Mouse (Mus musculus) left cerebral cortex, postnatal 25 days (tissue): ENCODE data around the gene Ptpn3. TPM values are rescaled to one million over a fixed set of nuclear protein-coding genes. Genes with fewer than 3 reads are reported as not detected.

Experiments used
- DNase-seq, 2 experiments: peaks; one replicate each; pipeline ENCODE4 v3.0.0; 2022; ENCODE audit warnings: low spot score in 2 of 2, mixed read lengths in 1 of 2
- intact Hi-C: fragments of 180-260 bp; cut with DNase I; formaldehyde crosslinking; loops from one replicate; pipeline ENCODE4 v1.15.1; 2025
- total RNA-seq, 2 experiments: library from RNA; stranded (reverse); gene quantifications; 2 replicates each; pipeline ENCODE4 v1.2.3; 2021

Ptpn3 gene
- total RNA-seq, 2 experiments from 2014 or later: 59.8 to 68.8 TPM

DNA sequence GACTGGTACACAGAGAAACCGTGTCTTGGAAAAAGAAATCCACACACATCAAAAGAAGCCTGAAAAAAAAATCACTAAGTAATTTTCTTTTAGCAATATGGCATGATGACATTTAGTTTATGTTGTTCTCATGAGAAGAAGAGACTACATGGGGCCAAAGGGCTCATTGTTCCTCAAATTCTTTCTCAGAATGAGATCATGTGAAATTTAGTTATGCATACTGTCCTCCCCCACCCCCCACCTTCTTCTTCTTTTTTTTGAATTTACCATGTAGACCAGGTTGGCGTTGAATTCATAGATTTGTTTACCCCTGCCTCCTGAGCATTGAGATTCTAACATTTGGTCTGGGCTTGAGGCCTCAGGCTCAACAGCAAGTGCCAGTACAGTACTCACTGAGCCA is 111.8 kb downstream of the Ptpn3 start:
- no peak for DNase-seq
- intact Hi-C loops: no loop called here

GRCm38 (mm10) chr4:57186035-57186434 is 115.6 kb downstream of the Ptpn3 start:
- intact Hi-C loops: no loop called here
- DNase-seq: no peak

DNA sequence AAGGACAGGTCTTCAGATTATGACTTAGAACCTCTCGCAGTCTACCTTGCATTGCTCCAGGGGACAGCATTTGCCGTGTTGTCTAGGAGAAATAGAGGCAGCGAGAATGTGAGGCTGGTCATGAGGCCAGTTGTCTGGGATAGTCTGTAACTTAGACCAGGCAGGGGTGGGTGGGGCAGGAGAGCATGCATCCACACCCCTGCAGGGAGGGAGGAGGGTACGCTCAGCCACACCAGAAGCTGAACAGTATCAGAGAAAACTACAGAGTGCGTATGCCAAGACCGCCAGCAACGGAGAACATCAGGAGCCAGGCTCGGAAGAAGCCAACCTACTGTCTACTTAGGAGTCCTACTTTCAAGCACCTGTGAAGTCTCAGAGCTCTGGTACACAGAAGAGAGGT is 116.2 kb downstream of the Ptpn3 start:
- no peak for DNase-seq
- intact Hi-C loops: no loop called here

- DNase-seq: no peak
- intact Hi-C loops: no loop called here
These were observed 118.1 kb downstream of the Ptpn3 start for GRCm38 (mm10) chr4:57183493-57183892.

DNA sequence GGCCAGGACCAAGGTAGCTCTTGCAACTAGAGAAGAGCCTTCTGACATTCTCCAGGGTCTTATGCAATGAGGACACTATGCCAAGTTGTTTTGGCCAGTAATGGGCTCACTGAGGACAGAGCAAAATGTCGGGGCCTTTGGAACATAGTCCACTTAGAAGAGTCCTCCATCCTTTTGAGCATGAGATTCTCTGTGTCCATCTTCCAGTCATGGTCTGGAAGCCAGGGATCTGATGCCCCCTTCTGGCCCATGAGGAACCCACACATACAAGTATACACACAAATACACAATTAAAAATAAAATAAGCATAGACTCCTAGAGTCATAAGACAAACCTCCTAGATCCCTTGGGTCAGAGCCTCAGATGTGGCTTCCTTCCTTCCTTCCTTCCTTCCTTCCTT is 120.1 kb downstream of the Ptpn3 start:
- intact Hi-C loops: no loop called here
- DNase-seq: no peak

DNA sequence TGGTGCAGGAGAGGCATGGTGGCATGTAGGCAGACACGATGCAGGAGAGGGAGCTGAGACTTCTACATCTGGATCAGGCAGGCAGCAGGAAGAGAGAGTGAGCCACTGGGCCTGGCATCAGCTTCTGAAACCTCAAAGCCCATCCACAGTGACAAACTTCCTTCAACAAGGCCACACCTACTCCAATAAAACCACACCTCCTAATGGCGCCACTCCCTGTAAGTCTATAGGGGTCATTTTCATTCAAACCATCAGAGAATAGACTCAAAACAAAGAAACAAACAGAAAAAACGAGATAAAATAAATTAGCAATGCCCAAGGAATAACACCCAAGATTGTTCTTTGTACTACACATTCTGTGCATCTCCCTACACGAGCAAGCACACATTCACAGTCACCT is 122.8 kb downstream of the Ptpn3 start:
- intact Hi-C loops: no loop called here
- DNase-seq: no peak

DNA sequence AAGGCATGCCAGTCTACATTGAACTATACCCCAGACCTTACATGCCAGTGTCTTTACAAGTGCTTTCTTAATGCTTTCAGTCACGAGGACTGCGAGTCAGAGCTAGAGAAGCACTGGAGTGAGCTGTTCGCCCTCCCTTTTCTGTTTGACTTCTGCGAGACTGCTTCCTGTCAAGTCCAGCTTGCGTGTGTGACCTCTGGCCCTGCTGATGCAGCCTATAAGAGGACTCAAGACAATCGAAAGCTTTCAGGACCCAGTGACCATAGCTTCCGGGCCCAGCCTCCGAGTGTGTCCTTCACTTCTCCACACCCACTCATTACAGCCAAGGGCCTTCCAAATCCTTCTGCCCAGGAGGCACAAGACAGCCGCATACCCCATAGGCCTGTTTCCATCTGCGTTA is 126.3 kb downstream of the Ptpn3 start:
- DNase-seq: no peak
- intact Hi-C loops: no loop called here

GRCm38 (mm10) chr4:57172861-57173260 is 128.8 kb downstream of the Ptpn3 start:
- intact Hi-C loops: no loop called here
- no peak for DNase-seq

DNA sequence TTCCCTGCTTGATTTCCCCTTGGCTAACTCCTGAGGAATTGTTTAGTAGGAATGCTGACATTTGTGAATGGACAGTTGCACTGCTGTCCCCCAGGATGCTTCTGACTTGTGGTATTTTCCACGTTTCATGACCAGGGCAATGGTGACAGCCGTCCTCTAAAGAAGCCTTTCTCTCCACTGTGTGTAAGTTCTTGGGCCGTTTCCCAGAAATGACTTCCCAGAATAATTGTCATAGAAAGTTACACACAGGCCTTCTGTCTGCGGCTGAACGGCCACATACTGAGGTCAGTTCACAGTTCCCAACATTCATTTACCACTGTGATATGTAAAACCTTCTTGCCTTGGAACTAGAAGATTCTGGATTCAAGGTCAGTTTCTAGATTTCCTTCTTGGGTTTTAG is 129.8 kb downstream of the Ptpn3 start:
- DNase-seq: peak in 1 of 2 experiments; percentile 31

GRCm38 (mm10) chr4:57168680-57169079 is 133.0 kb downstream of the Ptpn3 start:
- DNase-seq: no peak
- intact Hi-C loops: no loop called here

More for the DNA sequence above, 129.8 kb downstream of the Ptpn3 start:
- intact Hi-C loops: no loop called here

- intact Hi-C loops: no loop called here
These were observed 133.4 kb downstream of the Ptpn3 start for GRCm38 (mm10) chr4:57168277-57168676.

GRCm38 (mm10) chr4:57166922-57167870 is 134.4 kb downstream of the Ptpn3 start:
- intact Hi-C loops: no loop called here
- DNase-seq: no peak

More at GRCm38 (mm10) chr4:57168277-57168676, 133.4 kb downstream of the Ptpn3 start:
- DNase-seq: no peak

- intact Hi-C loops: no loop called here
- no peak for DNase-seq
These were observed 136.0 kb downstream of the Ptpn3 start for GRCm38 (mm10) chr4:57165654-57166053.

DNA sequence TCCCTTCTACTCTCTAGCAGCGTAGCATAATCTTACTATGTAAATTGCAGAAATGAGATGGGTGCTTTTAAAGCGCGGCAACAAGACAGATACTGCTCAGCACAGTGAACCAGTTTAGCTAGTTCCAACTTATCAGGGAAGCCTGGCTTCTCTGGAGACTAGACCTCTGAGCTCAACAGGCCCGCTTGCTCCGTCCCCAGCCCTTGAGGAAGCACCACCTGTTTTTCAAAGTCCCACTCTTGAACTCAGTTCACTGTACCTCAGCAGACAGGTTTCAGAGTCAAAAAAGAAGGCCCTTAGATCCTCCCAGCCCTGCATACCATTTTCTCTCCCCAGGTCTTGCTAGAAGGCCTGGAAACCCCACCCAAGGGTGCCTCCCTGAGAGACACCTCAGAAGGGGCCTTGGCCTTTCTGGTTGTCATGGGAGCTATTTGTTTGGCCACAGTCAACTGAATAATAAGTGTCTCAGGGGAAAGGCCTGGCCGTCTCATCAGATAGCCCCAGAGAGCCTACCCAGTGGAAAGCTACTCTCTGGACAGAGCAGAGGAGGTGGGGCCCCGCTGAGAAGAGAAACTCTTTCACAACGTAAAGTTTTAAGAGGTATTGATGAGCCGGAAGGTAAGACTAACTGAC is 136.9 kb downstream of the Ptpn3 start:
- no peak for DNase-seq

GRCm38 (mm10) chr4:57162789-57163722 is 138.6 kb downstream of the Ptpn3 start:
- DNase-seq: peak in 1 of 2 experiments; percentile 12

More for the DNA sequence above, 136.9 kb downstream of the Ptpn3 start:
- intact Hi-C loops: no loop called here

DNA sequence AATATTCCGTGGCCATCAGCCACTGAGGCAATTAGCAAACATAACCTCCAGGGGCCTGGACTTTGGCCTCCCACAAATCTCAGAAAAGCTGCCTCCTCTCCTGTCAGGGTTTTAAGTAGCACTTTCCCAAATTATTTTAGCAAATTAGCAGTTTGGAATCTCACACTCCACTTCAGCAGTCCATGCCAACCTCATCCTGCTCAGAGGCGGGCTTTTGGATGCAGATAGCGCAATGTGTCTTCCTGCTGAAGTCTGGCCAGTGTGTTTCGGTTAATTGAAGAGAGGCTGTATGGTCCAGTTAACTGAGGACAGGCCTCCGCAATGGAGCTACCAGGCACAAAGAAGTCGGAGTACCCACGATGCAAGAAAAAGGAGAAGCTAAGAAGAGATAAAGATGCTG is 141.1 kb downstream of the Ptpn3 start:
- intact Hi-C loops: no loop called here
- peak in 1 of 2 experiments; percentile 9 for DNase-seq

More at GRCm38 (mm10) chr4:57162789-57163722, 138.6 kb downstream of the Ptpn3 start:
- intact Hi-C loops: no loop called here

GRCm38 (mm10) chr4:57156549-57157169 is 145.0 kb downstream of the Ptpn3 start:
- intact Hi-C loops: no loop called here
- no peak for DNase-seq

DNA sequence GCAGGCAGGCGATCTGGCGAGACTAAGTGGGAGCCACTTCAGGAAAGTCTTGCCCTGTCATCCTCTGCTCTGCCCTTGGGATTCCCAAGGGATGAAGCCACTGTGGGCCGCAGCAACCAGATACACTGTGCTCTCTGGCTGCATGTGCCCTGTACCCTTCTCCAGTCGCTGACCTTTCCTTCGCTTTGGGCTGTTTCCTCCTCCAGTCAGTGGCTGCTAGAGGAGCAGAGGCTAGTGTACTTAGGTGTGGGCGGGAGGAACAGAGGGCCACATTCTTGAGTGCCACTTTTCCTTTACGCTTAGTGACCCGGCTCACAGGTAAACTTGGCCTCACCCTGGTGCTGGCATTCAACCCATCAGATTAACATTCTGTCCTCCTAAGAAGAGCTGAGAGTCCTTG is 147.8 kb downstream of the Ptpn3 start:
- intact Hi-C loops: no loop called here
- no peak for DNase-seq

DNA sequence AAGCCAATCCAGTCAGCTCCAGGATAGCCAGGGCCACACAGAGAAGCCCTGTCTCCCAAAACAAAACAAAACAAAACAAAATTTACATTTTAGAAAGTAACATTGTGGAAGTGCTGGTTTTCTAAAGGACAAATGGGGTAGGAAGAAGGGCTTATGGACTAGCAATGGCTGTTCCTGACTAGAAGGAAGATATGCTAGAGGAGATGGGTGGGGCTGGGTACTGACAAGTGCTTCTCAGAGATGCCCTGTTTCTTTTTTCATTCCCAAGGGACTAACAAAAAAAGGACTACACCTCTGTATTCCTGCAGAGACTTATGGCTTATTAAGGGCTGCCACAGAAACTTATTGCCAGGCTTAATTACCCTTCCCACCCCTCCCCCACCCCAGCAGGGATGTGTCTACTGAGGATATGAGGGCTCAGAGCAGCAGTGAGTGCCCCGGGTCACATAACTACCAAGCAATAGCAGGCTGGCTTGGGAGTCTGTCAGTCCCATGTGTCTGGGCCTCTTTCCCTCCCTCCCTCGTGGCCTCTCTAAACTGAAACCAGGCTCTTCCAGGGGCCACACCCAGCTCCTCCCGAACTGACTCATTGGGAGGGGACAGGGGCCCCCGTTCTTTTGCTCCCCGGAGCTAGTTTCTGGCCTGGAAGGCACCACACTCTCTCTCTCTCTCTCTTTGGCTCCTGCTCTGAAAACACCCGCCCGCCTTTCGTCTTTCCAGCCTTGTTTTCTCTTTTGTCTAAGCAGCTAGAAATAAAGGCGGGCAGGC is 148.4 kb downstream of the Ptpn3 start:
- intact Hi-C loops: no loop called here
- DNase-seq: no peak
